Mouse (Mus musculus): Measurements from ENCODE around the gene BC107364.
A peak's percentile ranks its signal among the peaks of the same experiment; 100 is the strongest.
"Not testable (repeated sequence)": the region's sequence is repeated elsewhere in the genome, so short reads cannot be mapped to it uniquely, and the experiment has no call there.

Gene BC107364

DNA sequence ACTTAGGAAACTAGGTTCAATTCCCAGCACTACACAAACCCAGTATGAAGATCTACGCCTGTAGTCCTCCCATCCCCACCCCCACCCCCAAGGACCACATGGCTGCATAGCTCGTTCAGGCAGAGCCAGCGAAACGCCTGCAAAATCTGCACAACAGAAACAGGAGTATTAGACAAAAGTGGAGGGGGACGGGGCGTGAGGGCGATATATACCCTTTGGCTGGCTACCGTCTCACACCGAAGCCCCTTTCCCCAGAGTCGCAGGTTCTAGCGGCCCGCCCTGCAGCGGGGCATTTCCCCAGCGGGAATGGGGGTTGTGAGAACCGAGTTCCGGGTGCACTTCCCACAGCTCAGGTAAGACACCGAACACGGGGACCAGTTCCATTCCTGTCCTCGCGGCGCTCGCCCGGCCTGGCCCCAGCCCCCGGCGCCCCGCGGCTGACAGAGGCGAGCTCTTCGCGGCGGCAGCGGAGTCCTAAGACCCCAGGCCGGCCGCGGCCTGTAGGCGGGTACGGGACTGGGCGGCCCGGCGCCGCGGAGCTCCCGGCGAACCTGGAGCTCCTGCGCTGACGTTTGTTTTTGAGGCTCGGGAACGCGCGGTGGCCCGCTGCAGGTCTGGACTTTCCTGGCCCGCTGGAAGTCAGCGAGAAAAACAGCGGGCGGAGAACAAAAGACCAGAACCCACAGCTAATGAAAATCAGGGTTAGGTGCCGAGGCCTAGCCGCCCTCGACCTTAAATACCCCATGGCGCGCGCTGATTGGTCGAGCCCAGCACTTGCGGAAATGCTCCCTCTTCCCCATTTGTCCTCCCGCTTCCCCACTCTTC, 37.8 kb downstream of the BC107364 start:
- DNase-seq (ENCODE audit: low spot score in 2 of 2), result peak; percentile 60 to 79

- no peak for DNase-seq (ENCODE audit: low spot score in 2 of 2)
These were observed 38.5 kb downstream of the BC107364 start for GRCm38 (mm10) chr3:96413581-96414125.

DNA sequence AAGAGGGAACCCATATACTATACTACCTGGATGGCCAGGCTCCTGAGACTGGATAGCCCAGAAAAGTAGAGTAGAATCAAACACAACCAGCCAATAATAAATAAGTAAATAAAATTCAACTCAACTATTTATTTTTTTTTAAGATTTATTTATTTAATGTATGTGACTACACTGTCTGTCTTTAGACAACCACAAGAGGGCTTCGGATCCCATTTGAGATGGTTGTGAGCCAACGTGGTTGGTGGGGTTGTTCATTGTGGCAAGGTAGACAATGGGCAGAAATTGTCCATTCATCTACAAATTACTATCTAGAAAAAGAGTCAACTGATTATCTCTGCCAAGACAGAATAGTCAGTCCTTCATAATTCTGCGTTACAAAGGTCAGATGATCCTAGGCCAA, 40.3 kb downstream of the BC107364 start:
- DNase-seq (ENCODE audit: low spot score in 2 of 2), result no peak

- no peak for DNase-seq (ENCODE audit: low spot score in 2 of 2)
These were observed 41.1 kb downstream of the BC107364 start for GRCm38 (mm10) chr3:96410966-96411365.

DNA sequence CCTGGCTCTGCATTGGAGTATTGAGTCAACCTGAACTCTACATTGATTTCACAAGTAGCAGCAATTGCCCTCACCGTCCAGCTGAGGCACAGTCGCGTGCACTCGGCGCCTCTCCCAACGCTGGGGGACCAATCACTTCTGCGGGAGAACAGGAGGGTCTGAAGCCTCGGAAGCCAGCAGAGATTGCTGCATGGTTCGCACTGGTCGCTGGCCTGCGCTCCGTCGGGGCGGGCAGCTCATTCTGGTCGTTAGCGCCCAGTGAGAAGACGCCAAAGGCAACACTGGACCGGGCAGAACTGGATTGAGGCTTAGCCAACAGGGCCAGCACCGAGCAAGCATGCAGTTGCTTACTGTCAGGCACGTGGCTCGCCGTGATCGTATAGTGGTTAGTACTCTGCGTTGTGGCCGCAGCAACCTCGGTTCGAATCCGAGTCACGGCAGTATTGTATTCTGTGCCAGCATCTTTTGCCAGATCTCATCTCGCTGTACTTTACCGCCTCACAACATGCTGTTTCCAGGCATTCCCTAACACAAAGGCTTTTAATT, 42.3 kb downstream of the BC107364 start:
- DNase-seq (ENCODE audit: low spot score in 2 of 2), result no peak

DNA sequence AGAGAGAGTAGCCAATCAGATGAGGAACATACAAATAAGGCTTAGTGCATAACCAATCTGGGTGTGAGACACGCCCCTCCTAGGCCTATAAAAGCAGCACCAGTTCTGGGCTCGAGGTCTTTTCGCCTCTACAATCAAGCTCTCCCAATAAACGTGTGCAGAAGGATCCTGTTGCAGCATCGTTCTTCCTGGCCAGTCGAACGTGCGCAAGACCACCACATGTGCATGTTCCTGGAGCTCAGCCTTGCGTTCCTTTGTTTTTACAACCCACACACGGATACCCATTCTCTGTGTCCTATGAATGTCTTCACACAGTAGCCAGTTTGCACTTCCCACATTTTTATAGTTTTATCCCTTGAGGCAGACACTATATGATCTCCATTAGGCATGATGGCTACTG, 44.0 kb downstream of the BC107364 start:
- not testable (repeated sequence) for DNase-seq (ENCODE audit: low spot score in 2 of 2)

DNA sequence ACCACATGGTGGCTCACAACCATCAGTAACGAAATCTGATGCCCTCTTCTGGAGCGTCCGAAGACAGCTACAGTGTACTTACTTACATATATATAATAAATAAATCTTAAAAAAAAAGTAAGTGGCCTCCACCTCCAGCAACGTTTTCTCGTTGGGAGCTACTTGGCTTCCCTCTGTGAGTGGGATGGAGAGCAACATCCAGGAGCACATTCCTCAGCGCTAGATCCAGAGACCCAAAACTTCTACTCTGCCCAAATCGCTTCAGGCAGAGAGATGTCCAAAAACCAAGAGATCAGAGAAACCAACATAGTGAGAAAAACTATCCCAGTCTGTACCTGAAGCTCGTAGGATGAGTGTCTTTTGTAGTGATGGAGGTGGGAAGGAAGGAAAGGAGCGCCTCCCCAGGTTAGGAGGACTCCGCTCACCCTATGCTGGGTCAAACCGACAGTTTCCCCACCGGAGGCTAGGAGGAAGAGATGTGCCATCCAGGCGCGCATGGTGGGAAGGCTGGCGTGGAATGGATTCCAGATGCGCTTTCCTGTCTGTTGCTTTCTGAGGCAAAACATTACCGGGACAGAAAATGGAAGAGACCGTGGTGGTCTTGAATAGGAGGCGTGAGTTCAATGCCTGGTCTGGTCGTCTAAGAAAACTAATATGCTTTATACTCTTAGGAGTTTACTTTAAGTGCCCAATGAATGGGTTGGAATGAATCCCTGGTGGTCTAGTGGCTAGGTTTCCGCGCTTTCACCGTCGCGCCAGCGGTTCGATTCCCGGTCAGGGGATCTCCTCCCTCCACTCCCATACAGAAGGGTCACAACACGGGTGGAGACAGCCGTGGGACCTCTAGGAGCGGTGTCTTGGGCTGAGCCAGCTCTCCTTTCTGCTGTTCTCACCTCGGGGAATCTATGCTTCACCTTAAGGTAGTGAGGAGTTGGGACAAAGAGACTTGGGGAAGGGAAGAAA, 46.3 kb downstream of the BC107364 start:
- no peak for DNase-seq (ENCODE audit: low spot score in 2 of 2)

DNA sequence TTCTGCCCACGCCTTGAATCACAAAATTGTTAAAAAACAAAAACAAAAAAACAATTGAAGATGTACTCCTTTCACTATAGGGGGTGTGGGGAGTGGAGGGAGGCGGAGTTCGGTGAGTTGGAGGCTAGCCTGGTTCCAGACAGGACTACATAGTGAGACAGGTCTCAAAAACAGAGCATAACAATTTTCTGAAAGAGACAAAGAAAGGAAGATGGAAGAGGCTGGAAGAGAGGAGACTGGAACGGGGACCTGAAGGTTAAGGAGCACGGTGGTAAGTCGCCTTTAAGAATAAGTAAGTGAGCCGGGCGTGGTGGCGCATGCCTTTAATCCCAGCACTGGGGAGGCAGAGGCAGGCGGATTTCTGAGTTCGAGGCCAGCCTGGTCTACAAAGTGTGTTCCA, 47.1 kb downstream of the BC107364 start:
- DNase-seq (ENCODE audit: low spot score in 2 of 2), result no peak

GRCm38 (mm10) chr3:96404450-96404849, 47.7 kb downstream of the BC107364 start:
- DNase-seq (ENCODE audit: low spot score in 2 of 2), result no peak

GRCm38 (mm10) chr3:96403016-96403415, 49.1 kb downstream of the BC107364 start:
- no peak for DNase-seq (ENCODE audit: low spot score in 2 of 2)

GRCm38 (mm10) chr3:96401832-96402501, 50.1 kb downstream of the BC107364 start:
- DNase-seq (ENCODE audit: low spot score in 2 of 2), result no peak

DNA sequence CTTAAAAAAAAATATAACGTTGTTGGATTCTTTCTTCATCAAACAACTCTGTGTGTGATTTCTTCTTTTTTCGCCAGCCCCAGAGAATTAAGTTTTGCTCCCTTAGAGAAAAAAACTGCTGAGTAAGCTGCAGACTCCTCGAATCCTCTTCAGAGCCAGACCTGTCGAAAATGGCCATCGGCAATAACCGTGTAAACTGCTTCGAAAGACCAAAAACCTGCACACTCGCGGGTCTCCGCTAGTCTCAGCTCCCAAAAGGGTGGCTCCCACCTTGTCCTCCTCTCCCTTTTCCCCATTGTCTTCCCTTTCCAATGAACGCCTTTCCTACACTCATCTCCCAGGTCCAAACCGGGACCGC, 50.7 kb downstream of the BC107364 start:
- no peak for DNase-seq (ENCODE audit: low spot score in 2 of 2)

DNA sequence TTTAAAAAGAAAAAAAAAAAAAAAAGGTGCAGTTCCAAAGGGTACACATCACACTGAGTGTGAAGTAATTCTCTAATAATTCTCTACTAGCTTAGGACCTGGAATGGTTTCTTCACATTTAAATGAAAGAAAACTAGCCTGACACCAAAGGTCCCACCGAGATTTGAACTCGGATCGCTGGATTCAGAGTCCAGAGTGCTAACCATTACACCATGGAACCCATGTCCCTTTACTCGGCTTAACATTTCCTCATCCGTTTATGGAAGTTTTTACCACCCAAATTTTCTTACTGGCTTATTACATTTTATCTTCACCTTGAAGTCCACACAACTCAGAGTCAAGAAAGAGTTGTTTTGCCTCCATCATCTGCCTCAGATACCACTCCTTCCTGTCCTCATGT, 53.2 kb downstream of the BC107364 start:
- no peak for DNase-seq (ENCODE audit: low spot score in 2 of 2)

GRCm38 (mm10) chr3:96396857-96397256, 55.2 kb downstream of the BC107364 start:
- DNase-seq (ENCODE audit: low spot score in 2 of 2), result no peak

DNA sequence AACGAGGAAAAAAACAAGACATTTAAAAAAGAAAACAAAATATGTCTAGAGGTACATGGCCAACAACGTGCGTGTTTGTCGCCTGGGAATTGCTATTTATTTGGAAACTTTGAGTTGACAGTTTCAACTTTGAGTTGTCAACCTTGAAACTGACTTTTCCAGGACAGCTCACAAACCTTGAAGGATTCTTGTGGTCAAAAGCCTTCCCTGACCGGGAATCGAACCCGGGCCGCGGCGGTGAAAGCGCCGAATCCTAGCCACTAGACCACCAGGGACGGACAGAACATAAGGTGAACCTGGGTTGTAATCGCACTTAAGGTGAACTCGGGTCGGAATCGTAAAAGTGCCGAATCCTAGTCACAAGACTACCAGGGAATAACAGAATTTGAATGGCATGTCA, 64.9 kb downstream of the BC107364 start:
- DNase-seq (ENCODE audit: low spot score in 2 of 2), result not testable (repeated sequence)

Measured in urinary bladder, postnatal 4 days (tissue).